In genomic region chr4:93352930-93353329, GRCm38 (mm10) we compare ENCODE assay signal across 13 mouse cellular contexts. TPM values are rescaled to one million over a fixed set of nuclear protein-coding genes. Genes with fewer than 3 reads are reported as not detected.
DNase-seq lines count a peak whose midpoint lies in the region; ATAC-seq and TF ChIP-seq lines count a peak whose summit lies in the region.
"Had no signal": no experiment of that assay in that cellular context is flagged by ENCODE, and none has a peak within 500 bp of the region (broad histone marks: within the 10 kb centered on the region; RNA-seq: fewer than 3 reads in every experiment).

No protein-coding gene starts in this region.

- no peak overlapping the region for H3K4me2 ChIP-seq in hindbrain, postnatal 0 days (ENCODE audit: low read depth, low read length)
- H3K4me2 ChIP-seq in midbrain, postnatal 0 days (ENCODE audit: low read depth, low read length, poor library complexity, severe bottlenecking), result no peak overlapping the region
- H3K4me2 ChIP-seq: hindbrain, embryonic 13.5 days; neural tube, embryonic 12.5 days had no signal

- DNase-seq in CD4-positive, CD25-positive, alpha-beta regulatory T cell, adult 2 months (ENCODE audit: low read depth, low spot score), result peak; percentile 9
- peak; percentile 31 for DNase-seq in hindbrain, postnatal 0 days (ENCODE audit: low spot score)
- no peak for DNase-seq in hindbrain, embryonic 10.5 days (ENCODE audit: low spot score)
- DNase-seq in midbrain, postnatal 0 days (ENCODE audit: low spot score), result no peak
- no peak for DNase-seq in midbrain, embryonic 10.5 days (ENCODE audit: low spot score)
- DNase-seq in yolk sac, embryonic 10.5 days (ENCODE audit: low spot score), result no peak
- DNase-seq in cerebellum, adult 8-10 months, result no peak
- DNase-seq: layer of hippocampus, adult 9-11 months; lung, adult 2 months had no signal

- no peaks in the 10 kb centered on the region for H3K9me3 ChIP-seq in hindbrain, postnatal 0 days (ENCODE audit: low read length)
- no peaks in the 10 kb centered on the region for H3K9me3 ChIP-seq in hindbrain, embryonic 10.5 days
- no peaks in the 10 kb centered on the region for H3K9me3 ChIP-seq in midbrain, postnatal 0 days (ENCODE audit: low read length)
- H3K9me3 ChIP-seq in midbrain, embryonic 10.5 days (replicated peaks), result no peaks in the 10 kb centered on the region
- H3K9me3 ChIP-seq: hindbrain, embryonic 13.5 days; neural tube, embryonic 12.5 days had no signal

- H3K9ac ChIP-seq in hindbrain, postnatal 0 days (replicated peaks; ENCODE audit: low read length), result no peak overlapping the region
- H3K9ac ChIP-seq in midbrain, postnatal 0 days (replicated peaks; ENCODE audit: low read length, poor library complexity, severe bottlenecking), result no peak overlapping the region
- H3K9ac ChIP-seq: hindbrain, embryonic 13.5 days; neural tube, embryonic 12.5 days had no signal

- 56% methylated on average over 2 of the region's 2 CpGs for WGBS in hindbrain, postnatal 0 days
- WGBS in hindbrain, embryonic 10.5 days, result 79% methylated on average over 2 of the region's 2 CpGs
- 63% methylated on average over 2 of the region's 2 CpGs for WGBS in midbrain, postnatal 0 days
- WGBS in midbrain, embryonic 10.5 days, result 81% methylated on average over 2 of the region's 2 CpGs

- H3K36me3 ChIP-seq in hindbrain, postnatal 0 days (ENCODE audit: insufficient read depth, low read length), result no peaks in the 10 kb centered on the region
- H3K36me3 ChIP-seq in hindbrain, embryonic 10.5 days, result no peaks in the 10 kb centered on the region
- no peaks in the 10 kb centered on the region for H3K36me3 ChIP-seq in midbrain, postnatal 0 days (ENCODE audit: insufficient read depth, low read length)
- H3K36me3 ChIP-seq in midbrain, embryonic 10.5 days, result no peaks in the 10 kb centered on the region
- H3K36me3 ChIP-seq: hindbrain, embryonic 13.5 days; neural tube, embryonic 12.5 days had no signal

- TF ChIP-seq CTCF in hindbrain, postnatal 0 days (IDR thresholded peaks at IDR 0.05; ENCODE audit: low read depth), result peak; percentile 50
- TF ChIP-seq CTCF in midbrain, postnatal 0 days (IDR thresholded peaks at IDR 0.05), result peak; percentile 54

- no peaks in the 10 kb centered on the region for H3K4me1 ChIP-seq in hindbrain, postnatal 0 days (ENCODE audit: insufficient read depth, low read length)
- no peaks in the 10 kb centered on the region for H3K4me1 ChIP-seq in hindbrain, embryonic 10.5 days (replicated peaks)
- no peaks in the 10 kb centered on the region for H3K4me1 ChIP-seq in midbrain, postnatal 0 days (ENCODE audit: insufficient read depth, low read length)
- H3K4me1 ChIP-seq in midbrain, embryonic 10.5 days, result no peaks in the 10 kb centered on the region
- H3K4me1 ChIP-seq: hindbrain, embryonic 13.5 days; neural tube, embryonic 12.5 days had no signal

- H3K27ac ChIP-seq in hindbrain, postnatal 0 days, result no peak overlapping the region
- no peak overlapping the region for H3K27ac ChIP-seq in hindbrain, embryonic 10.5 days
- H3K27ac ChIP-seq in midbrain, postnatal 0 days (ENCODE audit: low read depth, low read length), result no peak overlapping the region
- no peak overlapping the region for H3K27ac ChIP-seq in midbrain, embryonic 10.5 days (replicated peaks)
- H3K27ac ChIP-seq: hindbrain, embryonic 13.5 days; neural tube, embryonic 12.5 days had no signal

- no peak for ATAC-seq in CD4-positive, CD25-positive, alpha-beta regulatory T cell, adult 4 months
- no peak for ATAC-seq in hindbrain, postnatal 0 days
- no peak for ATAC-seq in midbrain, postnatal 0 days (ENCODE audit: low FRiP score)
- ATAC-seq: activated CD4-positive, CD25-positive, alpha-beta regulatory T cell, adult 4 months had no signal

- no peak overlapping the region for H3K4me3 ChIP-seq in hindbrain, postnatal 0 days (ENCODE audit: low read length)
- no peak overlapping the region for H3K4me3 ChIP-seq in hindbrain, embryonic 10.5 days
- no peak overlapping the region for H3K4me3 ChIP-seq in midbrain, postnatal 0 days (ENCODE audit: low read depth, low read length)
- H3K4me3 ChIP-seq in midbrain, embryonic 10.5 days, result no peak overlapping the region
- H3K4me3 ChIP-seq: hindbrain, embryonic 13.5 days; neural tube, embryonic 12.5 days had no signal

- no peaks in the 10 kb centered on the region for H3K27me3 ChIP-seq in hindbrain, postnatal 0 days (ENCODE audit: insufficient read depth, low read length)
- H3K27me3 ChIP-seq in hindbrain, embryonic 10.5 days (ENCODE audit: insufficient read depth, poor library complexity, severe bottlenecking), result no peaks in the 10 kb centered on the region
- H3K27me3 ChIP-seq in midbrain, postnatal 0 days (ENCODE audit: insufficient read depth, low read length), result no peaks in the 10 kb centered on the region
- no peaks in the 10 kb centered on the region for H3K27me3 ChIP-seq in midbrain, embryonic 10.5 days (ENCODE audit: low read depth, poor library complexity, severe bottlenecking)
- H3K27me3 ChIP-seq: hindbrain, embryonic 13.5 days; neural tube, embryonic 12.5 days had no signal

RNA-seq across cellular contexts. Expression of gene Tusc1, which starts 17.6 kb away (rescaled TPM):
- not detected for polyA plus RNA-seq in CD4-positive, CD25-positive, alpha-beta regulatory T cell, adult 4 months (2017; shearing (Covaris generic))
- total RNA-seq in hindbrain, postnatal 0 days (2014; rRNA removed), result 17.1 and 21.9 TPM in 2 replicates
- 16.5 and 16.6 TPM in 2 replicates for polyA plus RNA-seq in hindbrain, postnatal 0 days (2015; fragmentation: Nextera tagmentation; extraction: Ambion mirVana)
- polyA plus RNA-seq in hindbrain, embryonic 10.5 days (2016; fragmentation: Nextera tagmentation; extraction: Ambion mirVana), result 3.6 and 6.5 TPM in 2 replicates
- total RNA-seq in midbrain, postnatal 0 days (2014; rRNA removed), result 16.4 and 18.5 TPM in 2 replicates
- 17.1 and 19.8 TPM in 2 replicates for polyA plus RNA-seq in midbrain, postnatal 0 days (2015; fragmentation: Nextera tagmentation; extraction: Ambion mirVana)
- 2.7 and 3.0 TPM in 2 replicates for polyA plus RNA-seq in midbrain, embryonic 10.5 days (2016; fragmentation: Nextera tagmentation; extraction: Ambion mirVana)

Comparison
In these comparisons a context has a peak if more than half of its experiments do, and no peak if none do; other contexts are left out.
1. DNase-seq: peak in CD4-positive, CD25-positive, alpha-beta regulatory T cell, adult 2 months (single experiment) and hindbrain, postnatal 0 days (single experiment); none in hindbrain, embryonic 10.5 days (single experiment), midbrain, postnatal 0 days (single experiment), midbrain, embryonic 10.5 days (single experiment), yolk sac, embryonic 10.5 days (single experiment) and cerebellum, adult 8-10 months (single experiment).